Mouse (Mus musculus) midbrain, embryonic 12.5 days (tissue): ENCODE measurements at regions not wholly inside any gene's neighbourhood (a gene's known extent, or its start where the extent isn't known, plus 50 kb on each side); places are given as distances from the start of the nearest gene placed in this dataset.

Source experiments
- ATAC-seq: fragments of 200-750 bp; cut with Nextera tagmentation; 2 replicates; pipeline ENCODE4 v1.8.0; 2017; ENCODE audit warnings: low read depth, moderate TSS enrichment, moderate library complexity; ENCODE audit not compliant: low FRiP score
- H3K27ac ChIP-seq: fragments of 300-500 bp; sonication (generic); replicated peaks from 2 replicates; pipeline ENCODE4 v1.5.1; 2016; ENCODE audit warnings: mild to moderate bottlenecking
- H3K27me3 ChIP-seq: fragments of 300-500 bp; sonication (generic); 2 replicates; pipeline ENCODE4 v1.6.1; 2016; ENCODE audit warnings: mild to moderate bottlenecking
- H3K36me3 ChIP-seq: fragments of 300-500 bp; sonication (generic); 2 replicates; pipeline ENCODE4 v1.6.1; 2016
- H3K4me1 ChIP-seq: fragments of 300-500 bp; sonication (generic); 2 replicates; pipeline ENCODE4 v1.6.1; 2016
- H3K4me2 ChIP-seq: fragments of 300-500 bp; sonication (generic); replicated peaks from 2 replicates; pipeline ENCODE4 v1.6.1; 2016; ENCODE audit warnings: mild to moderate bottlenecking, moderate library complexity
- H3K4me3 ChIP-seq: fragments of 300-500 bp; sonication (generic); 2 replicates; pipeline ENCODE4 v1.5.1; 2016; ENCODE audit warnings: mild to moderate bottlenecking
- H3K9ac ChIP-seq: fragments of 300-500 bp; sonication (generic); replicated peaks from 2 replicates; pipeline ENCODE4 v1.6.1; 2016; ENCODE audit warnings: mild to moderate bottlenecking, moderate library complexity
- H3K9me3 ChIP-seq: fragments of 300-500 bp; sonication (generic); 2 replicates; pipeline ENCODE4 v1.6.1; 2016; ENCODE audit warnings: mild to moderate bottlenecking
- WGBS: fragments of 180-500 bp; shearing (Covaris S2); methylation state at CpG from one replicate; pipeline ENCODE4 v1.1.7; 2016; 5-methylcytosine and 5-hydroxymethylcytosine counted together

- H3K27me3 ChIP-seq: no peaks in the 10 kb centered on the region; the same call in 1 of the 2 replicates
- ATAC-seq: no peak
- no peak overlapping the region for H3K4me2 ChIP-seq
- no peak overlapping the region for H3K27ac ChIP-seq
- no peaks in the 10 kb centered on the region for H3K9me3 ChIP-seq
- H3K9ac ChIP-seq: no peak overlapping the region
- H3K4me1 ChIP-seq: peaks cover 8% of the 10 kb centered on the region; the same call in 1 of the 2 replicates
- H3K4me3 ChIP-seq: no peak overlapping the region
- H3K36me3 ChIP-seq: no peaks in the 10 kb centered on the region
These were observed 199.7 kb upstream of the Tle3 start for GRCm38 (mm10) chr9:61172421-61172820.

GRCm38 (mm10) chr9:61173548-61173947 is 198.6 kb upstream of the Tle3 start:
- Histone ChIP-seq H3K4me1 (peaks cover 8% of the 10 kb centered on the region; the same call in 1 of the 2 replicates), H3K27ac (no peak overlapping the region), H3K4me2 (no peak overlapping the region), H3K9me3 (no peaks in the 10 kb centered on the region), H3K27me3 (no peaks in the 10 kb centered on the region; the same call in 1 of the 2 replicates), H3K9ac (no peak overlapping the region), H3K4me3 (no peak overlapping the region), H3K36me3 (no peaks in the 10 kb centered on the region)
- no peak for ATAC-seq

DNA sequence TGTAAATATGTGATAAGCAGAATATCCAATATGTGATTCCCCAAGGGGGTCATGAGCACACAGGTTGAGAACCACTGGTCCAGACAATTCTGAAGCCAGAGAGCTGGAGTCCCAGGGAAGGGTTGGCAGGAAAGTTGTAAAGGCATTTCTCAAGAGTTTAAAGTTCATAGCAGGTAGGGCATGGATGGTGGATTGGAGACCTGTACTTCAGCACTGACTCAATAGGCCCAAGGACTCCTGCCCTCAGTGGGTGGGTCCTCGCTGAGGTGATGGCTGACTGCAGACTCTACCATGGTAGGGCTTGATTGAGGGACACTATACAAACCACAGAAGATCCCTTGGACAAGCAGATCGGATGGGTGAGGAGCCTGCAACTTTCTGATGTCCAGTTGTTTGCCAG is 196.8 kb upstream of the Tle3 start:
- Histone ChIP-seq H3K27me3 (no peaks in the 10 kb centered on the region; the same call in 1 of the 2 replicates), H3K9me3 (no peaks in the 10 kb centered on the region), H3K27ac (no peak overlapping the region), H3K36me3 (no peaks in the 10 kb centered on the region), H3K9ac (no peak overlapping the region), H3K4me3 (no peak overlapping the region), H3K4me2 (no peak overlapping the region), H3K4me1 (peaks cover 8% of the 10 kb centered on the region; the same call in 1 of the 2 replicates)
- no peak for ATAC-seq
- WGBS: 97% methylated on average over 2 of the region's 2 CpGs

DNA sequence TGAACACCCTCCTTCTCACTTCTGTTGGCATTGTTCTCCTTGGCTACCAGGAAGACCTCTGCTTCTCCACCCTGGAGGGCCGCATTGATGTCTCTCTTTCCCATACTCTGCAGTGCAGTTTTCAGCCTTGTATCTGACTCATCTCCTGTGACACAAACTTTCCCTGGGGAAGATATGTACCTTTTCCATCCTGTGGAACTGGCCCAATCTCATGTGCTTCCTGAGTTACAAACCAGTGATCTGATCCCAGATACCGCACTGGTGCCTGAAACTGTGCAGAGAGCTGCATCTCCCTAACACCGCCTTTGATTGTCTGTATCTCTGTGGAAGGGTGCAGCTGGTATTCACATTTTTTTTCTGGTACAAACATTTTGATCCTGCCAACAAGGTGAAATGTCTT is 195.3 kb upstream of the Tle3 start:
- no peak overlapping the region for H3K27ac ChIP-seq
- WGBS: 94% methylated on average over 3 of the region's 3 CpGs

DNA sequence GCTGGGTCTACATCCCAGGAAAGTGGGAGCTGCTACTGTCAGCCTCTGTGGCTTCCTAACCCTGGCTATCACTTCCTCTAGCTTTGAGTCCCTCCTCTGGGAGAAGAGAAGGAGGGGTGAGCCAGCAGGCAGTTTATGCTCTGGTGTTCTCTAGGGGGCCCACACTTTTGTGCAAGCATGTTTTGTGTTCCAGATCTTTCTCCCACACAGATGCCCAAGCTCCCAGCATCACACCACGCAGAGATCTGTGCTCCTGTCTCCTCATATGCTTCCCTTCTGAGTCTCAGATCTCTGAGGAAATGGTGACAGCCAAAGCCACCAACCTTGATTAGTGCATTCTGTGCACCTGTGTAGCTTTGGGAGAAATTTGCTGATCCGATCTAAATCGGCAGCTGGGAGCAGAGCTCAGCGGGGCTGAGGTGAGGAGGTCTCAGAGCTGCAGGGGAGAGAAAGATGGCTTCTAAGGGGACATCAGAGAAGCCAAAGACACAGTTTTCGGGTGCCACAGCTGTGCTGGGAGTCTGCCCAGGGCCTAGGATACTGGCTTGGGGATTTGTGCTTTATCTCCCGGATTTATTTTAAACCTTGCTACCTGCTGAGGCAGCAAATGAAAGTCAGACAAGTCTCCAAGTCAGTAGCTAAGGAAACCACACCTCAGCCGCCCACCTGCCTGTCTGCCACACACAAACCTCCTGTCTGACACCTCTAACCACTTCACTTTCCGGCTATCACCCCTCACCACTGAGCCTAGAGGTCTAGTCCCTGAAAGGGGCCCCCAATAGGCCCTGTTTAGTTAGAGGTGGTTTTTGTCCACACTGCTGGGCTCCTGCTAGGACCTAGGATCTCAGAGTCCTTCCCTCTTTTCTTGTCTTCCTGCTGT is 185.4 kb upstream of the Tle3 start:
- Histone ChIP-seq H3K36me3 (no peaks in the 10 kb centered on the region), H3K4me2 (no peak overlapping the region), H3K27ac (no peak overlapping the region), H3K9me3 (0 out of 2 replicates have a peak, but pooled peaks cover 4% of the 10 kb centered on the region), H3K4me1 (peaks cover 8% of the 10 kb centered on the region), H3K4me3 (no peak overlapping the region), H3K27me3 (peaks cover 9% of the 10 kb centered on the region), H3K9ac (no peak overlapping the region)
- no peak for ATAC-seq
- WGBS: 55% methylated on average over 8 of the region's 8 CpGs

More for the DNA sequence above, 195.3 kb upstream of the Tle3 start:
- Histone ChIP-seq H3K9ac (no peak overlapping the region), H3K27me3 (no peaks in the 10 kb centered on the region; the same call in 1 of the 2 replicates), H3K36me3 (no peaks in the 10 kb centered on the region), H3K9me3 (no peaks in the 10 kb centered on the region), H3K4me3 (no peak overlapping the region), H3K4me2 (no peak overlapping the region), H3K4me1 (peaks cover 6% of the 10 kb centered on the region; the same call in 1 of the 2 replicates)
- ATAC-seq: no peak

- WGBS: 66% methylated on average over 3 of the region's 3 CpGs
- H3K36me3 ChIP-seq: no peaks in the 10 kb centered on the region
- peaks cover 8% of the 10 kb centered on the region for H3K4me1 ChIP-seq
- H3K27ac ChIP-seq: peak overlapping the region; percentile 25; the same call in 1 of the 2 replicates
- ATAC-seq: no peak
- no peak overlapping the region for H3K9ac ChIP-seq
- H3K4me3 ChIP-seq: no peak overlapping the region
- no peak overlapping the region for H3K4me2 ChIP-seq
- H3K27me3 ChIP-seq: peaks cover 9% of the 10 kb centered on the region
- H3K9me3 ChIP-seq: 0 out of 2 replicates have a peak, but pooled peaks cover 4% of the 10 kb centered on the region
These were observed 184.3 kb upstream of the Tle3 start for GRCm38 (mm10) chr9:61187713-61188399.

GRCm38 (mm10) chr9:61189295-61189694 is 182.9 kb upstream of the Tle3 start:
- Histone ChIP-seq H3K4me1 (peaks cover 8% of the 10 kb centered on the region), H3K36me3 (no peaks in the 10 kb centered on the region), H3K27ac (no peak overlapping the region), H3K9me3 (0 out of 2 replicates have a peak, but pooled peaks cover 4% of the 10 kb centered on the region), H3K27me3 (peaks cover 4% of the 10 kb centered on the region; the same call in 1 of the 2 replicates), H3K4me2 (no peak overlapping the region), H3K9ac (no peak overlapping the region), H3K4me3 (no peak overlapping the region)
- no peak for ATAC-seq
- WGBS: 92% methylated on average over 8 of the region's 8 CpGs

- H3K4me3 ChIP-seq: no peak overlapping the region
- H3K36me3 ChIP-seq: no peaks in the 10 kb centered on the region
- ATAC-seq: no peak
- peaks cover 13% of the 10 kb centered on the region for H3K27me3 ChIP-seq
- 31% methylated on average over 4 of the region's 4 CpGs for WGBS
- H3K27ac ChIP-seq: no peak overlapping the region; the same call in 1 of the 2 replicates
- H3K9ac ChIP-seq: no peak overlapping the region
- H3K4me1 ChIP-seq: peaks cover 19% of the 10 kb centered on the region
- no peaks in the 10 kb centered on the region for H3K9me3 ChIP-seq
- no peak overlapping the region for H3K4me2 ChIP-seq
These were observed 173.0 kb upstream of the Tle3 start for GRCm38 (mm10) chr9:61199077-61199753.

- H3K27me3 ChIP-seq: peaks cover 19% of the 10 kb centered on the region
- H3K9me3 ChIP-seq: no peaks in the 10 kb centered on the region
- H3K27ac ChIP-seq: no peak overlapping the region
- peaks cover 20% of the 10 kb centered on the region for H3K4me1 ChIP-seq
- H3K36me3 ChIP-seq: no peaks in the 10 kb centered on the region
- no peak overlapping the region for H3K4me3 ChIP-seq
- 37% methylated on average over 8 of the region's 8 CpGs for WGBS
- no peak overlapping the region for H3K9ac ChIP-seq
- H3K4me2 ChIP-seq: no peak overlapping the region
- ATAC-seq: no peak
These were observed 172.3 kb upstream of the Tle3 start for GRCm38 (mm10) chr9:61199891-61200290.

DNA sequence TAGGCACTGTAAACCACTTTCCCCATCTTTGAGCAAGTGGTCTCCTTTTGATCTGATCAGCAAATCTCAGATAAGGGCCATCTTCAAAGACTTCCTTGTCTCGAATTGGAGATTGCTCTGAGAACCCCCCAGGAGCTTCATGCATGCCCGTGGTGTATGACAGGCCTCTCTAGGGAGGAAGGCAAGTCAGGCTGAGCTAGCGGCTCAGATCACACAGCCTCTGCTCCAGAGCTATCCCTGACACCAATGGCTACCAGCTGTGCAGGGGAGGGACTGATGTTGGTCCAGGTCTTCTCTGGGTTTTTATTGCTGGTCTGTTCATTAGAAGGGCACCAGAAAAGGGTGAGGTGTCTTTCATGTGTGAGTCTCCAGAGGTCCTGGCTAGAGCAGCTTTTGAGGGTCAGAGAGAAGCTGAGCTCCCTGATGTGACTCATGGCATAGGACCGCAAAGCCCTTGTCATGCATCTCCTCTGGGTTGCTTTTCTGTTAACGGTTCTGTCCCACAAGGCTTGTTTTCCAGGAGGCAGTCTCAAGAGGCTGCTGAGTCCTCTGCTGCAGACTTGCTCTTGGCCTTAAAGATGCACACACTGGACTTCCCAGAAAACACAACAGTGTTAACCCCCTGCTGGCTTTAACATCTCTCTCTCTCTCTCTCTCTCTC is 171.7 kb upstream of the Tle3 start:
- 32% methylated on average over 5 of the region's 5 CpGs for WGBS
- H3K27me3 ChIP-seq: peaks cover 22% of the 10 kb centered on the region
- no peaks in the 10 kb centered on the region for H3K9me3 ChIP-seq
- peaks cover 22% of the 10 kb centered on the region for H3K4me1 ChIP-seq
- no peak overlapping the region for H3K4me3 ChIP-seq
- no peak overlapping the region for H3K9ac ChIP-seq
- H3K4me2 ChIP-seq: no peak overlapping the region
- H3K27ac ChIP-seq: no peak overlapping the region
- no peaks in the 10 kb centered on the region for H3K36me3 ChIP-seq
- no peak for ATAC-seq

GRCm38 (mm10) chr9:61205049-61205448 is 167.1 kb upstream of the Tle3 start:
- Histone ChIP-seq H3K36me3 (no peaks in the 10 kb centered on the region), H3K27me3 (peaks cover 19% of the 10 kb centered on the region), H3K27ac (no peak overlapping the region), H3K4me2 (no peak overlapping the region), H3K4me1 (peaks cover 30% of the 10 kb centered on the region), H3K9me3 (no peaks in the 10 kb centered on the region), H3K4me3 (no peak overlapping the region), H3K9ac (no peak overlapping the region)
- ATAC-seq: no peak
- 78% methylated on average over 8 of the region's 8 CpGs for WGBS
